Mouse (Mus musculus) erythroblast, embryonic 14.5 days (primary cell): ENCODE measurements around the gene Dph1. TPM values are rescaled to one million over a fixed set of nuclear protein-coding genes. Genes with fewer than 3 reads are reported as not detected.

ENCODE experiments used
- H3K27me3 ChIP-seq: 2 replicates; pipeline ENCODE4 v1.6.1; 2012; ENCODE audit warnings: inconsistent platforms; ENCODE audit not compliant: control insufficient read depth
- H3K36me3 ChIP-seq: 2 replicates; pipeline ENCODE4 v1.6.1; 2012; ENCODE audit warnings: mild to moderate bottlenecking, inconsistent platforms; ENCODE audit not compliant: control insufficient read depth
- H3K4me1 ChIP-seq: 2 replicates; pipeline ENCODE4 v1.6.1; 2012; ENCODE audit warnings: inconsistent platforms; ENCODE audit not compliant: control insufficient read depth
- H3K4me3 ChIP-seq: replicated peaks from 2 replicates; pipeline ENCODE3; 2012; ENCODE audit warnings: moderate library complexity, mild to moderate bottlenecking, inconsistent platforms
- H3K9me3 ChIP-seq: 2 replicates; pipeline ENCODE4 v1.6.1; 2012; ENCODE audit warnings: low read length, inconsistent platforms, mixed read lengths; ENCODE audit not compliant: control insufficient read depth
- GATA1 ChIP-seq: IDR thresholded peaks from 2 replicates; pipeline ENCODE4 v1.6.1; 2012; ENCODE audit warnings: low read length, inconsistent platforms, mixed read lengths
- TAL1 ChIP-seq: IDR thresholded peaks from 3 replicates; pipeline ENCODE4 v1.6.1; 2012; ENCODE audit warnings: low read length, inconsistent platforms, mixed read lengths
- polyA plus RNA-seq: library from polyadenylated mRNA; stranded (reverse); fragments of >175 nt; gene quantifications from 2 replicates; pipeline ENCODE4 v1.2.3, GENCODE M21; 2012

The Dph1 gene
- polyA plus RNA-seq, 1 experiment, result 1.4 TPM

GRCm38 (mm10) chr11:75157901-75158300, 33.1 kb downstream of the Dph1 start:
- Histone ChIP-seq H3K4me3 (no peak overlapping the region), H3K27me3 (no peaks in the 10 kb centered on the region), H3K36me3 (peaks cover 41% of the 10 kb centered on the region), H3K4me1 (no peaks in the 10 kb centered on the region), H3K9me3 (no peaks in the 10 kb centered on the region)
- TF ChIP-seq TAL1, result no peak
- no peak for TF ChIP-seq GATA1

GRCm38 (mm10) chr11:75157037-75157436, 34.0 kb downstream of the Dph1 start:
- peaks cover 37% of the 10 kb centered on the region for H3K36me3 ChIP-seq
- H3K4me1 ChIP-seq, result no peaks in the 10 kb centered on the region
- H3K9me3 ChIP-seq, result no peaks in the 10 kb centered on the region
- no peak overlapping the region for H3K4me3 ChIP-seq
- TF ChIP-seq TAL1 (no peak), GATA1 (no peak)
- H3K27me3 ChIP-seq, result no peaks in the 10 kb centered on the region

DNA sequence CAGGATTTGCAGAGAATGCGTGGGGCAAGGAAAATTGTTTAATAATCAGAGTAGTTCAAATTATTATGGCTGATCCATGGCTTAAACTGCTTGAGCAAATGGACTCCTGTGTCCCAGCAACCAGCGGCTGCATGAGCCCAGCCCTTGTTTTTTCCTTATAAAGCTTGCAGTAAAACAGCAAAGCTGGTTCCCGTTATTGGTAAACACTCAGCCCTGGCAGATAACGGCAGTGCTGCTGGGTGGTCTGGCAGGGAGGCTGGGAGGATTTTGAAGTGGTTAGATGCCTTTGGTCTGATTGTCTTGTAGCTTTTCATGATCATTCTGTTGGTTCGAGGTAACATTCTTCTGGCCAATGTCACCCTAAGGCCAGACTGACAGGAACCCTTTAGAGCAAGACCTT, 34.6 kb downstream of the Dph1 start:
- no peaks in the 10 kb centered on the region for H3K4me1 ChIP-seq
- H3K4me3 ChIP-seq, result no peak overlapping the region
- TF ChIP-seq TAL1 (no peak), GATA1 (no peak)
- H3K9me3 ChIP-seq, result no peaks in the 10 kb centered on the region
- peaks cover 33% of the 10 kb centered on the region for H3K36me3 ChIP-seq
- no peaks in the 10 kb centered on the region for H3K27me3 ChIP-seq

DNA sequence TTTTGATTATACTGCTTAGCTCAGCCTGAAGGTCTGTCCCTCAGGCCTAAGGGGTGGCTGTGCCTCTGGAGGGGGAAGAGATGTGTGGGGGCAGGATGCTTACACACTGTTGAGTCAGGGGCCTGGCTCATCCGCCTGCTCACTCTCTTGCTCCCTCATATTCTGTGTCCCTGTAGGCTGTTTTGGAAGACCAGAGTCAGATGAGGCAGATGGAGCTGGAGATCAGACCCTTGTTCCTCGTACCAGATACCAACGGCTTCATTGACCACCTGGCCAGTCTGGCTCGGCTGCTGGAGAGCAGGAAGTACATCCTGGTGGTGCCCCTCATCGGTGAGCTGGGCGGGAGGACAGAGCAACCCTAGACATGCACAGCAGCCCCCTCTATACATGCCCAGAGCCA, 35.1 kb downstream of the Dph1 start:
- H3K36me3 ChIP-seq, result peaks cover 31% of the 10 kb centered on the region

DNA sequence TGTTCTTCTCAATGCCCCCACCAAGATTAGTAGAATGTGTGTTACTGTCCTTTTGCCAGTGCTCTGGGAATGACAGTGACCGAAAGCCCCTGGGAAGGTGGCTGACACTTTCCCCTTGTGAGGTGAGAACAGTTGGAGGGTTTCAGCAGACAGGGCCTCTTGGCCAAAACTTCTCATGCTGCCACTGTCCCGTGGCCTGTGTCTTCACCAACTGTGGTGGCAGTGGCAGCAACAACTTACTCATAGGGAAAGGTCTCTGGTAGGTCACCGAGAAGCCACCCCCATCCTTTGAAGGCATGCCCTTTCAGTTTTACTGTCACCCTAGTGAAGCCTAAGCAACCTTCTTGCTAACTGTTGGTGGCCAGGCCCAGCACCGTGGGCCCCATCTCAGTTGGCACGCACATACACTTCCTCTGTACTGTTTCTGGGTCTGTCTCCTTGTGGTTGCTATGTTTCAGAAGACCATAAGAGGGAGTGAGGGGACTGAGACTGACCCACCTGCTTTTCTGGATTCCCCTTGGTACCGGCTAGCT, 36.9 kb downstream of the Dph1 start:
- no peaks in the 10 kb centered on the region for H3K9me3 ChIP-seq
- no peaks in the 10 kb centered on the region for H3K27me3 ChIP-seq
- H3K4me1 ChIP-seq, result no peaks in the 10 kb centered on the region
- TF ChIP-seq GATA1, result no peak
- no peak for TF ChIP-seq TAL1
- H3K36me3 ChIP-seq, result peaks cover 19% of the 10 kb centered on the region
- no peak overlapping the region for H3K4me3 ChIP-seq

More for the DNA sequence above, 35.1 kb downstream of the Dph1 start:
- Histone ChIP-seq H3K4me3 (no peak overlapping the region), H3K9me3 (no peaks in the 10 kb centered on the region), H3K27me3 (no peaks in the 10 kb centered on the region), H3K4me1 (no peaks in the 10 kb centered on the region)
- no peak for TF ChIP-seq TAL1
- TF ChIP-seq GATA1, result no peak

DNA sequence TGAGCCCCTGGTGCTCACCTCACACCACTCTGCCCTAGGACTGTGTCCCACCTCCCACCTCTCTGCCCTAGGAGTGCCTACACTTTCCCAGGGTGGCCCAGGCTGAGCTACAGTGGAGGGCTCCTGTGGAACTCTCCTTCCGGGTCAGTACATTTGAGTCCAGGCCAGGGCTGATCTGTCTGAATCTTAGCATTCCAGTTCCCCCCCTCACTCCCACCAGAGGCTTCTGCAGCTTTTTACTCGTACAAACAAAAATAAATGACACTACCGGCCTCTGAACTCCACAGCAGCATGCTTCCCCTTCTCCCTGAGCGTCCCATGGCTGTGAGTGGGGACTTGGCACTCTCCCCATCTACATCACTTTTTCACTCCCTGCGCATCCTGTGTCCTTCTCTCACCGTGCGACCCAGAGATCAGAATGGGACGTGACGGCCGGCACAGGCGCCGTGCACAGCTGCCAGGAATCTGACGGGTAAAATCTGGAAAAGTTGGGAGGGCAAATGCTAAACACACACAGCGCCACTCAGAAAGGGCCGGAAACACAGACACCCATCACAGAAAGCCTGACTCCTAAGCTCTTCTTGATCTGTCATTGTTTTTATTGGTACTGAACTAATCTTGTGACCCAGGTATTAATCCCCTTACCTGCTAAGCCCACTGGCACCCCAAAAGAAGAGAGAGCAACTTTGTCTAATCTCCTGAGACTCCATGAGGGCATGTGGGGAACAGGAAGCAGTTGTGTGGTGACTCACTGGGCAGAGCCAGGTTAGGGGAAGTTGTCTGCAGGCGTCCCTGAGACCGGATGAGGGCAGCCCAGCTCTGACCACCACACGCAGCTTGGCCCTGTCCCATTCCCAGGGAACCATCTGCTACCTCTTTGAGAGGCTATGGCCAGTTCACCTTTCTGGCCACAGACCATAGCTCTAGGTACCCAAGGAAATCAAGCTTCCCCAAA, 38.2 kb downstream of the Dph1 start:
- no peak for TF ChIP-seq TAL1
- no peak for TF ChIP-seq GATA1
- Histone ChIP-seq H3K36me3 (peaks cover 21% of the 10 kb centered on the region), H3K4me1 (no peaks in the 10 kb centered on the region), H3K27me3 (no peaks in the 10 kb centered on the region), H3K4me3 (no peak overlapping the region), H3K9me3 (no peaks in the 10 kb centered on the region)

- peaks cover 23% of the 10 kb centered on the region for H3K36me3 ChIP-seq
Measured at GRCm38 (mm10) chr11:75150346-75150745, 40.7 kb downstream of the Dph1 start.

GRCm38 (mm10) chr11:75148332-75149035, 42.6 kb downstream of the Dph1 start:
- H3K4me1 ChIP-seq, result peaks cover 3% of the 10 kb centered on the region; the same call in 1 of the 2 replicates
- no peak overlapping the region for H3K4me3 ChIP-seq
- H3K9me3 ChIP-seq, result no peaks in the 10 kb centered on the region
- no peaks in the 10 kb centered on the region for H3K27me3 ChIP-seq
- peaks cover 35% of the 10 kb centered on the region for H3K36me3 ChIP-seq
- no peak for TF ChIP-seq GATA1

More at GRCm38 (mm10) chr11:75150346-75150745, 40.7 kb downstream of the Dph1 start:
- TF ChIP-seq TAL1, result no peak
- no peak for TF ChIP-seq GATA1
- Histone ChIP-seq H3K4me1 (peaks cover 3% of the 10 kb centered on the region; the same call in 1 of the 2 replicates), H3K27me3 (no peaks in the 10 kb centered on the region), H3K4me3 (no peak overlapping the region), H3K9me3 (no peaks in the 10 kb centered on the region)

DNA sequence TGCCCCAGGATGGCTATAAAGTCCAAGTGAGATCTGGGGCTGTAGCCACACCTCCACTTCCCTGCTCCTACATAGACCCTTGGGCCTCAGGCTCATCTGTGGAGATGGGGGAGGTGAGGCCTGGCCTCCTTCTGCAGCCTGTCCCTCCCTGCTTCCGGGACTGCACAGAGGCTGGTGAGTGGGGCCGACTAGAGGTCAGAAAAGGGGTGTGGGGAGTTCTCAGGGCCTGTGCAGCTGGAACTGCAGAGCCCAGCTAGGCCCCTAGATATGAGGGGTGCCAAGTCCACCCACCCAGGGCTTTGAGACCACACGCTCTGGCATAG, 43.2 kb downstream of the Dph1 start:
- H3K36me3 ChIP-seq, result peaks cover 39% of the 10 kb centered on the region
- no peaks in the 10 kb centered on the region for H3K27me3 ChIP-seq
- H3K4me3 ChIP-seq, result no peak overlapping the region
- TF ChIP-seq GATA1, result no peak
- no peaks in the 10 kb centered on the region for H3K9me3 ChIP-seq
- peaks cover 3% of the 10 kb centered on the region; the same call in 1 of the 2 replicates for H3K4me1 ChIP-seq
